Mouse (Mus musculus): ENCODE measurements around the gene Vgf.

Gene Vgf

DNA sequence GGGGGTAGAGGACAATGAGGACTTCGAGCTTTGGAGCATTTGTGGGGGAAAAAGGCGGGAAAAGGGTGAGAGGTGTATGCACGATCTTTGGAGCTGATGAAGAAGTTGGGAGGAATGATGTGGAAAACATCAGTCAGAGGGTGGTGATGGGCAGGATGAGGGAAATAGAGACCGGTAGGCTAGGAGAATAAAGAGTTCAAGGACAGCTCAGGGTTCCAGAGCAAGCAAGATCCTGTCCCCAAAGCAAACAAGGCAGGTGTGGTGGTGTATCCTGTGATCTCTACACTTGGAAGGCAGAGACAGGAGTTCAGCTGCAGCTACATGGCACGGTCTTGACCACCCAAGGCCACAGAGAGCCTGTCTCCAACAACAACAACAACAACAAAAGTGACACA lies 20.1 kb downstream of the Vgf start:
- ChIA-PET POLR2A (interaction anchor here (0.5 to 2.8 kb wide), 33 partner anchors 10 to 1573 kb away, joined by 3 to 23 read pairs (median 4); partner anchors contain the start of genes Serpine1 (in 3 of the 4), Fis1 (in 2 of the 4), Ephb4 (in 1 of the 4) and Plod3 (in 1 of the 4)), CTCF (interaction anchor here in 2 of 4 experiments (0.6 to 2.0 kb wide), 9 partner anchors 9 to 84 kb away, joined by 3 to 7 read pairs (median 4); no protein-coding TSS in a partner anchor)

DNA sequence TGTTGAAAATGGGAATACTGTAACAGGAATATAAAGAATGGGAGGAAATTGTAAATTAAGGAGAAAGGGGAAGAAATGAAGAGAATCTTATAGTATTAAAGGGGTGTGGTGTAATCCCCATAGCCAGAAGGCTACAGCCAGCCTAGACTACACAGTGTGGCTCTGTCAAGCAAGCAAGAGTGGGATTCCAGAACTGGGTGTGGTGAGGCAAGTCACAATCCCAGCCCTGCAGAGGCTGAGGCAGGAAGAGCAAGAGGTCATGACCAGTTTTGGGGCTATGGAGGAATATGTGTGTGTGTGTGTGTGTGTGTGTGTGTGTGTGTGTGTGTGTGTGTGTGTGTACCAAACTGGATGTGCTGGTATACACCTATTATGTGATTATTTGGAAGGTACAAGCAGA lies 20.8 kb downstream of the Vgf start:
- ChIA-PET POLR2A (interaction anchor here in 3 of 4 experiments (0.6 to 2.8 kb wide), 8 partner anchors 14 to 1573 kb away, joined by 3 to 12 read pairs (median 4); partner anchors contain the start of genes Serpine1 (in 1 of the 3) and Zfp68 (in 1 of the 3)), CTCF (interaction anchor here in 2 of 4 experiments (0.8 to 1.7 kb wide), 2 partner anchors 16 to 19 kb away, joined by 3 to 6 read pairs; no protein-coding TSS in a partner anchor)

DNA sequence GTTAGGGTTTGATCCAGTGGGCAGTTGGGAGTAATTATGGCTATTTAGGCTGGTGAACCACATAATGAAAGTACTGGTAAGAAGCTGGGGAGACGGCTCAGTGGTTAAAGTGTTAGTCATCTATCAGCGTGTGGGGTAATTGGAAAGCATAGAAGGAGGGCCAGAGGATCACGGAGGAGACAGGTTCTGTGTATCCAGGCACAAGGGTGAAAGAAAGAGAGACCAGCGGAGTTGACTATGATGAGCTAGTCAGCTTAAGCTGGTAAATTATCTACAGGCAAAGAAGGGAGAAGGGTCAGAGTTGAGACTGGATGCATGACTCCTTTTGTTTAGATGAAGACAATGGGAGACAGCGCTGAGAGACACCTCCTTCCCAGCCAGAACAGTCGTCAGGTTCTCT lies 24.9 kb downstream of the Vgf start:
- CTCF ChIA-PET, result interaction anchor here in 2 of 4 experiments (0.6 to 1.4 kb wide), 3 partner anchors 15 to 28 kb away, joined by 4 to 9 read pairs (median 4); no protein-coding TSS in a partner anchor

DNA sequence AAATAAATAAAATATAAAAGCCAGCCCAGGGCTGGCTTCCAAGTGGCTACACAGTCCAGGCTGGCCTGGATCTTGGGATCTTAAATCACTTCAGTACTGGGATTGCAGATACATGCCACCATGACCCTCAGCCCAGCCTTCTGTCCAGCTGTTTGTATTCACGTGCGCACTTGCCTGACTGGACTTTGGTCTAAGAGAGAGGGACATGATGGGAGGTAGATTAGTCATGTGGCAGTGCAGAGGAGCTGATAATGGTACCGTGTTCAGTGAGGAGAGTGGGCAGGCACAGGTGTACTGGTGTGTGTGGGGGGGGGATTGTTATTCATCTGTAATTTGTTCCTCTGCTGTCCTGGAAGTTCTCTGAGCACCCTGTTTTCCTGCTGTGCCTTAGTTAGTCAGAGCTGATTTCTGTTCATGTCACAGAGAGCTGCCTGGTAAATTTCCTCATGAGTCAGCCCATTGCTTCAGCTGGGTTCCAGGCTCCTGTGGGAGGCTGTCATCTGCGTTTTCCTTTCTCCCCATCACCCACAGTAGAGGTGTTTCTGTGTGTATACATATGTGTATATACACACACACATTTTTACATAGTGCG lies 25.8 kb downstream of the Vgf start:
- POLR2A ChIA-PET, result interaction anchor here in 2 of 4 experiments (0.6 to 1.8 kb wide), 3 partner anchors 20 to 1138 kb away, joined by 3 to 4 read pairs (median 3); partner anchors contain the start of gene Serpine1 (in 1 of the 2)
- CTCF ChIA-PET, result interaction anchor here in 2 of 4 experiments (1.1 to 1.4 kb wide), 2 partner anchors 14 to 19 kb away, joined by 4 read pairs; no protein-coding TSS in a partner anchor

More for the DNA sequence above, 24.9 kb downstream of the Vgf start:
- POLR2A ChIA-PET, result interaction anchor here in 2 of 4 experiments (1.1 to 1.8 kb wide), 2 partner anchors 14 to 21 kb away, joined by 3 to 4 read pairs; partner anchors contain the start of gene Serpine1 (in 1 of the 2)

DNA sequence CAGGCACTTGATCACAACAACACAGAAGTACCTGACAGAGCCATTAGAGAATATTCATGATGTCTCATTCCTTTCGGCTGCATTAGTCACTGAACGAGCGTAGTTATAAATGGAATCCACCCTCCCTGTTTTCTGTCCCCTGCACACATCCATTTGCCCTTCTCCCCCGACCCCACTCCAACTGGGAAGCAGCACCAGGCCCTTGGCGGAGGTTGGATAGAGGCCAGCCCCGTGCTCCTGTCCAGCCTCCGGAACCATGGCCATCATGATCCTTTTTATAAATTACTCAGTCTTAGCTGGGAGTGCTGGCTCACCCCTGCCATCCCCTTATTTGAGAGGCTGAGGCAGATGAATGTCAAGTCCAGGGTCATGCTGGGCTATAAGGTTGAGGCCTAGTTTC lies 28.1 kb downstream of the Vgf start:
- ChIA-PET POLR2A (interaction anchor here in 1 of 4 experiments (2.0 kb wide), 1 partner anchor 13 kb away, joined by 4 read pairs; no protein-coding TSS in a partner anchor), CTCF (no interaction called here)

DNA sequence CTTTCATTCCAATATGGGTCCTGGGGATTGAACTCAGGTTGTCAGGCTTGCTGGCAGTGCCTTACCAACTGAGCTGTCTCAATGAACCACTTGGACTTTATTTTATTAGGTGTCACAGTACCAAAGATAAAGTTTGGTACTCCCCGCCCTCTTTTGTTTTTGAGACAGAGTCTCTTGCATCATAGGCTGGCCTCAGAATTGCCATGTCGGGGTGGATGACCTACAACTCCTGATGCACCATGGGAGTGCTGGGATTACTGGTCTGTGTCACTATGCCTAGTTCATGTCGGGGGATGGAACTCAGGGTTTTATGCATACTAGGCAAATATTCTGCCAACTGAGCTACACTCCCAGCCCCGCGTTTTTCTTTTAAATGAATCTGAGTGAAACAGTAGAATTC lies 28.7 kb downstream of the Vgf start:
- POLR2A ChIA-PET, result interaction anchor here in 1 of 4 experiments (0.8 to 2.0 kb wide), 2 partner anchors 12 to 50 kb away, joined by 3 to 4 read pairs; no protein-coding TSS in a partner anchor

DNA sequence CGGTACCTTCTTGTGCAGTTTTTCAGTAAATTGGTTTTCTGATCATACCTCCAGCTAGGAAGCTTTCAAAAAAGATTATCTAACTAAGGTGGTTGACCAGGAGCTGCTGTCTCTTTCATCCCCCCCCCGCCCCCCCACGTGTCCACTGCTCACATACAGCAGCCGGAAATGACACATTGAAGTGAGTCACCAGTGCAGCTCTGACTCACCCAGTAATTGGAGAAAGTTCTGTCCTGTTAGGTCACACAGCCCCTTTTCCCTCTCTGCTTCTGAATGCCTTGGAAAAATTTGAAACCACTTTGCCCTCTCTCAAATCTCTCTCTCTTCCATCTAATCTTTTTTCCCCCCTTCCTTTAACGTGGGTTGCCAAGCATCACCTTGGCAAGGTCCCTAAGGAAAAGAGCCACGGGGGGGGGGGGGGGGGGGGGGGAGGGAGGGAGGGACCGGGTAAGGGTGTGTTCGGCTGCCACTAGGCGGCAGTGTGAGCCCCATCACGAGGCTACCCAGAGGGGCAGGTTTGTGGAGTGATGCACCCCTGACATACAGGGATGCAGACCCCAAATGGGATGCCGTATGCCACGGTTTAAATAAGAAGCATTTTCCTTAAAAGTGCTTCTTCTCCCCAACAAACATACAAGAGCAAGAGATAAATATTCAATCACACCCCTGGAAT lies 35.8 kb downstream of the Vgf start:
- ChIA-PET CTCF (interaction anchor here in 3 of 4 experiments (0.6 to 1.6 kb wide), 6 partner anchors 11 to 721 kb away, joined by 3 to 4 read pairs (median 3); partner anchors contain the start of gene Ap1s1 (in 1 of the 3)), POLR2A (interaction anchor here in 2 of 4 experiments (0.7 to 1.5 kb wide), 4 partner anchors 9 to 41 kb away, joined by 4 to 5 read pairs (median 5); partner anchors contain the start of gene Serpine1 (in 1 of the 2))

More for the DNA sequence above, 28.7 kb downstream of the Vgf start:
- CTCF ChIA-PET, result interaction anchor here in 1 of 4 experiments (0.6 kb wide), 1 partner anchor 53 kb away, joined by 3 read pairs; no protein-coding TSS in a partner anchor

DNA sequence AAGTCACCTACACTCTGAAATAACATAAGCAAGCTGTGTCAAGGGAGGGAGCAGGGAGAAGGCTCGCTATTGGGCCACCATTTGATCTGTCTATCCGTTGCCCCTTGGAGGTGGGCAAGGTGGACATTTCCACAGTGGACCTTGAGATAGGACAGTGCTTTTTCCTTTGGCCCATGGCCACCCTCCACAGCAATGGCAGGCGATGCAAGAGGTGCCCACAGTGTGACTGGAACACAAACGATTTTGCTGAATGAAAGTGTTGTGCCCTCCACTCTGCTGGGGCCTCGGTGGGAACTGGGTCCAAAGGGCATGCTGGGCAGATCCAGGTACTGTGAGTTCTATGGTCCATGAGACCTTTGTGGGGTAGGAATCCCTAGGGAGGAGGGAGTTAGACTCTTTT lies 36.4 kb downstream of the Vgf start:
- POLR2A ChIA-PET, result interaction anchor here in 2 of 4 experiments (1.2 to 1.5 kb wide), 2 partner anchors 8 to 9 kb away, joined by 5 read pairs; partner anchors contain the start of gene Serpine1 (in 1 of the 2)

DNA sequence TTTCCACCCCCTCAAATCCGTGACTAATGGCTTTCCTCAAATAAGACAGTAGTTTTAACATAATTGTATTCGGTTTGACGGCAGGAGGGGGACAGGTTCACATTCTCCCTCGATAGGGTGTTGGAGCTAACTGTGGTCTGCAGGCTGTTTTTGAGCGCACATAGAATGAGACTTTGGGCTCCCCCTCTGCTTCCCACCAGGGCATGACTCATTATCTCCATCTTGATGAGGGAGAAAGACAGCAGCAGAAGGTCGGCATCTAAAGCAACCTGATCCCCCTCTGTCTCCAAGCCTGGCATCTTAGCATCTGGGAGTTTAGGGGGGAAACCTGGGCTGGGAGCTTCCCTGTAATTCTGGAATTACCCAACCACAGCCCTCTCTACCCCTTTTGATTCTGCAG lies 39.3 kb downstream of the Vgf start:
- ChIA-PET POLR2A (interaction anchor here in 2 of 4 experiments (0.5 to 1.6 kb wide), 12 partner anchors 8 to 111 kb away, joined by 3 to 5 read pairs (median 3); partner anchors contain the start of gene Ap1s1 (in 2 of the 2)), CTCF (interaction anchor here (0.6 to 2.0 kb wide), 10 partner anchors 11 to 102 kb away, joined by 3 to 7 read pairs (median 4); partner anchors contain the start of gene Ap1s1 (in 2 of the 4))

More for the DNA sequence above, 36.4 kb downstream of the Vgf start:
- CTCF ChIA-PET, result interaction anchor here in 2 of 4 experiments (0.6 to 1.6 kb wide), 4 partner anchors 9 to 224 kb away, joined by 3 to 6 read pairs (median 4); partner anchors contain the start of genes Ap1s1 (in 1 of the 2) and Serpine1 (in 1 of the 2)

DNA sequence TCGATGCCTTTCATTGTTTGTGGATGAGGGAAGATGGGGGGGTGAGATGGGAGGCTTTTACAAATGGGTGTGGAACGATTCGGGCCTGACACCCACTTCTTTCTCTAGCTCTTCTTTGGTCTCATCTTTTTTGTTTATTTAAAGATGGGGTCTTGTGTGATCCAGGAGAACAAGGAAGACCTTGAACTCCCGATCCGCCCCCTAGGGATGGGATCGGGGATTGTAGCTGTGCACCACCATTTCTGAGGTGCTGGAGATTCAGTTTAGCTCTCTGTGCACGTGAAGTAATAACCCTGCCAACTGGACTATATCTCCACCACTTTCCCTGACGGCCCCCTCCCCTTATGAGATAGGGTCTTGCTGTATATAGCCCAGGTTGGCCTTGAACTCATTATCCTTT lies 39.7 kb downstream of the Vgf start:
- CTCF ChIA-PET, result interaction anchor here (0.6 to 2.0 kb wide), 9 partner anchors 14 to 102 kb away, joined by 3 to 7 read pairs (median 4); partner anchors contain the start of gene Ap1s1 (in 2 of the 4)
- POLR2A ChIA-PET, result interaction anchor here in 3 of 4 experiments (0.6 to 1.8 kb wide), 11 partner anchors 8 to 112 kb away, joined by 3 to 5 read pairs (median 3); partner anchors contain the start of gene Ap1s1 (in 2 of the 3)

DNA sequence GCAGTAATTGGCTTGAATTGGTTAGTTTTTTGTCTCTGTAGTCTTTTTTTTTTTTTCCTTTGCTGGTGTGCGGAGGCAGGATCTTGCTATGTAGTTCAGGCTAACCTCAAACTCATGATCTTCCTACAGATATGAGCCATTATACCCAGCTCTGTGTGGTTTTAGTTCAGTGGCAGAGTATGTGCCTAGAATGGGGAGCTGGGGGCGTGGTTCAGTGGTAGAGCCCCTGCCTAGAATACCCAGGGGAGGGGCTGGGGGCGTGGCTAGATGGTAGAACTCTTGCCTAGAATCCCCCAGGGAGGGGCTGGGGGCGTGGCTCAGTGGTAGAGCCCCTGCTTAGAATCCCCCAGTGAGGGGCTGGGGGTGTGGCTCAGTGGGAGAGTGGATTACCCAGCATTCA lies 42.5 kb downstream of the Vgf start:
- ChIA-PET CTCF (interaction anchor here in 3 of 4 experiments (0.6 to 0.7 kb wide), 4 partner anchors 30 to 889 kb away, joined by 3 to 4 read pairs (median 3); no protein-coding TSS in a partner anchor), POLR2A (interaction anchor here in 3 of 4 experiments (0.6 to 1.8 kb wide), 8 partner anchors 21 to 433 kb away, joined by 3 to 5 read pairs (median 4); partner anchors contain the start of gene Ap1s1 (in 1 of the 3))

DNA sequence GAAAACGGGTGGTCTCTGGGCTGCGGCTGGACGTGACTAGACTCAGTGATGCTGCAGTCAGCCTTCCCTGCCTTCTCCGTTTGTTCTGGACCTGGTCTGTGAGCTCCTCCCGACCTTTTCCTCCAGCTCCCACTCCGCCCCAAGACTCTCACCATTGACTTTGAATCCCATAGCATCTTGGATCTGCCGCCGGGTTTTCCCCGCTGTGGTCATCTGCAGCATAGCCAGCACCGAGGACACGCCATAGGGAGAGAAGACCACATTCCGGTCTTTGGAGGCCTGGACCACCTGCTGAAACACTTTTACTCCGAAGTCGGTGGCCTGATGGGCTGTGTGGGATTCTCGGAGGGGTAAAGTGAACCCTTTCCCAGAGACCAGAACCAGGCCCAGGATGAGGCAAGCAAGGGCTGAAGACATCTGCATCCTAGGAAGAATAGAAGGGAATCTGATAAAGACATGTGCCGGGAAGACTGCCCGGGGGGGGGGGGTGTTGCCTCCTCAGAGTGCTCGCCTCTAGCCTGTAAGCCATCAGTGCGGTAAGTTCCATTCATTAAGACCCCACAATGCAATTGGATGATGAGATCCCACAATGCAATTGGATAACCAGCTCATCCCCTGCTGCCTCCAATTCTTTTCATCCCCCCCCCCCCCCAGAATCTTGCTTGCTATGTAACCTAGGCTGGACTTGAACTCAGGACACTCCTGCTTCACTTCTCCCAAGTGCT lies 44.9 kb downstream of the Vgf start:
- POLR2A ChIA-PET, result interaction anchor here in 3 of 4 experiments (0.6 to 2.8 kb wide), 13 partner anchors 9 to 875 kb away, joined by 3 to 12 read pairs (median 5); no protein-coding TSS in a partner anchor

DNA sequence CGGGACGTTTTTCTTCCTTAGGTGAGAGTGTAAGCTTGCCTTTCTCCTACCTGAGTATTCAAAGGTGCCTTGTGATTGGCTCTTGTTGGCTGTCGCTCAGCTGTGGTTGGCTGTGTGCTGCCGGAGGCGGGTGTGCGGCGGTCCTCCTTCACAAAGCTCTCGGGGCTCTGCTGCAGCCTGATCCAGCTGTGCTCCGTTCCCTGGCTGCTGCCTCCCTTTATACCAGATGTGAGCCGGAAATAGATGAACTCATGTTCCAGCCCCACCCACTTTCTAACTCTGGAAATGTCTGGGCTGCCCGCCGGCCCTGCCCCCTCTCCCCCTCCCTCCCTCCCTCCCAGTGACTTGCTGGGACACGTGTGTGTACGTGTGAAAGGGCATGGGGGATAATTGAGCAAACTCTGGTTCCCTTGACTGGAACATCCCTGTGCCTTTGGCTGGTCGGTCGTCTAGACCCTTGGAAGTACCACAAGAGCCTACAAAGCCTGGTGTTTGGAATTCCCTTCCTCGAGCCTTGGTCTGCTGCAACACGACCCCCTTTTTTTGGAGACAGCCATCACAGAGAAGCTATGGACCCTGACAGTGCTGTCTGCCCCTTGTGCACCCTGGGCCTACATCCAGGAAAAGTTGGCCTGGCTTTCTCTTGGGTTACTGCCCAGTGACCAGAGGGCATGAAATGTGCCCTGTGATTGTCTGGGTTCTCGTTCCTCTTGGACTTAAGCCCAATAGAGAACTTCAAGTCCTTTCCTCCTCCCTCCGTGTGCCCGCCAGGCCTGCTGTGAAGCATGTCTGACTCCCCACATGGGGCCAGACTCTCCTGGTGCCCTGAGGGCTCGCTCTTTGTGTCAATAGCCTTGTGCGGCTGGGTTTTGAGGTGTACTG lies 46.1 kb downstream of the Vgf start, which contains the start of gene Serpine1:
Serpine1 (minus strand) TSS at position 190 of the 882 bp plus-strand sequence.
- CTCF ChIA-PET, result interaction anchor here (0.6 to 1.9 kb wide), 7 partner anchors 10 to 143 kb away, joined by 3 to 4 read pairs (median 3); no protein-coding TSS in a partner anchor

More for the DNA sequence above, 44.9 kb downstream of the Vgf start:
- CTCF ChIA-PET, result interaction anchor here (0.6 to 1.9 kb wide), 5 partner anchors 8 to 348 kb away, joined by 3 to 6 read pairs (median 3); no protein-coding TSS in a partner anchor

DNA sequence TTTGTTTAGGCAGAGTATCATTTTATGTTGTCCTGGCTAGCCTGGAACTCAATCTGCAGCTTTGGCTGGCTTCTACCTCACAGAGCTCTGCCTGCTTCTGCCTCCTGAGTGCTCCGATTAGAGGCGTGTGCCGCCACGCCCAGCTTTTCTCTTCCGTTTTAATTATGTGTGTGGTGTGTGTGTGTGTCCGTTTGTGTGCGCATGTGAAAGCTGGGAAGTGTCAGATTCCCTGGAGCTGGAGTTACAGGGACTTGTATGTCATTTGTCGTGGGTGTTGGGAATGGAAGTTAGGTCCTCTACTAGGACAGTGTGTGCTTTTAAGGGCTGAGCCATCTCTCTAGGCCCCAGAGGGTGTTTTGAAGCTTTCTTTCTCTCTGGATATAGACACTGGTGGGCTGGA lies 46.9 kb downstream of the Vgf start:
- ChIA-PET POLR2A (interaction anchor here (0.6 to 2.8 kb wide), 21 partner anchors 8 to 592 kb away, joined by 3 to 12 read pairs (median 4); partner anchors contain the start of genes Ap1s1 (in 2 of the 4) and Fis1 (in 1 of the 4)), CTCF (interaction anchor here in 3 of 4 experiments (0.6 to 1.9 kb wide), 7 partner anchors 11 to 144 kb away, joined by 3 to 4 read pairs (median 3); no protein-coding TSS in a partner anchor)

More for the DNA sequence above, 46.1 kb downstream of the Vgf start, which contains the start of gene Serpine1:
- POLR2A ChIA-PET, result interaction anchor here (0.6 to 2.8 kb wide), 38 partner anchors 7 to 707 kb away, joined by 3 to 12 read pairs (median 4); partner anchors contain the start of genes Ap1s1 (in 3 of the 4), Fis1 (in 2 of the 4), Ppp1r35 (in 1 of the 4) and Tfr2 (in 1 of the 4)

DNA sequence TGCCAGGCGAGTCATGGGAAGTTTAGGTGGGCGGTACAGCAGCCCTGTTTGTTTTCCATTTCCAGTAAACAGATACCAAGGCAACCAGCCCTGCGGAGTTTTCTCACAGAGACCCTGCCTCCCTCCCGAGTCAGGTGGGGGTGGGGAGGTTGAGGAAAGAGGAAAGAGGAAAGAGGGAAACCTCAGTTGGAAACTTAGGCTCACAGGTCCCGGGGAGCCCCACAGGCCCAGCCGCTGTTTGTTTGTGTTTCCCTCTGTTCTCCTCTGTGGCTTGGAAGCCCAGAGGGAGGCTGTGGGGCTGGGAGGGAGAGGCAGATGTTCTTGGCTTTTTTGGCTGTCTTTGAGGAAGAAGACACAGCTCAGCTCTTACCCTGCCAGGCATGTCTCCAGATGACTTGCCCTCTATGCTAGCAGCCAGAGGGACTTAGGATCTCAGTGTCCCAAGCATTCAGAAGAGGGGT lies 48.0 kb downstream of the Vgf start:
- CTCF ChIA-PET, result interaction anchor here in 2 of 4 experiments (0.6 to 1.2 kb wide), 3 partner anchors 49 to 272 kb away, joined by 3 to 4 read pairs (median 3); no protein-coding TSS in a partner anchor
- POLR2A ChIA-PET, result interaction anchor here in 3 of 4 experiments (1.1 to 2.0 kb wide), 7 partner anchors 8 to 122 kb away, joined by 3 to 6 read pairs (median 3); partner anchors contain the start of genes Ap1s1 (in 1 of the 3) and Fis1 (in 1 of the 3)

All from embryonic stem cell, embryonic (primary cell).